Mouse (Mus musculus): ENCODE measurements around the gene Sulf2. TPM values are rescaled to one million over a fixed set of nuclear protein-coding genes. Genes with fewer than 3 reads are reported as not detected.

Sulf2 gene
- polyA plus RNA-seq, 1 experiment from 2014 or later: 94.7 TPM

GRCm38 (mm10) chr2:166167387-166167786 lies 11.9 kb upstream of the Sulf2 start:
- no peak for DNase-seq (ENCODE audit: low spot score)
- 88% methylated on average over 2 of the region's 2 CpGs for WGBS

DNA sequence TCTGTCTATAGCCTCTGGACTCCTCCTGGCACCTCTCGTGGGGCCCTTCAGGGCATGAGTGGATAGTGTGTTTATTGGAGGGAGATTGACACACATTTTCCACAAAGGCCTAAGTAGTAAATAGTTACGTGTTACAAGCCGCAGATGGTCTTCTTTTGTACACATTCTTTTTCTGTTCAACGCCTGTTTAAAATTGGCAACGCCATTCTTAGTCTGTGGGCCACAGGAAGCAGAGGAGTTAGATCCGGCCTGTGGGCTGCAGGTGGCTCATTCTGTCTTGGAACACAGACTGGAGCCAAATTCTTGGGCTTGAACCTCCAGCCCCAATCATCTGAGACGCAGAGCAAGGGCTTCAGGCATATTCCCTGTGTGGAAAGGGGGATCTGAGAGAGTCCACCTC lies 9.9 kb upstream of the Sulf2 start:
- Histone ChIP-seq H3K27ac (no peak overlapping the region), H3K27me3 (ENCODE audit: insufficient read depth, poor library complexity, severe bottlenecking) (peaks cover 22% of the 10 kb centered on the region), H3K9me3 (no peaks in the 10 kb centered on the region), H3K36me3 (no peaks in the 10 kb centered on the region), H3K4me3 (no peak overlapping the region), H3K4me1 (peaks cover 34% of the 10 kb centered on the region)
- 86% methylated on average over 7 of the region's 7 CpGs for WGBS
- no peak for DNase-seq (ENCODE audit: low spot score)

More at GRCm38 (mm10) chr2:166167387-166167786, 11.9 kb upstream of the Sulf2 start:
- Histone ChIP-seq H3K9me3 (no peaks in the 10 kb centered on the region), H3K4me3 (no peak overlapping the region), H3K4me1 (peaks cover 44% of the 10 kb centered on the region), H3K27ac (no peak overlapping the region), H3K36me3 (no peaks in the 10 kb centered on the region), H3K27me3 (ENCODE audit: insufficient read depth, poor library complexity, severe bottlenecking) (peaks cover 33% of the 10 kb centered on the region)

DNA sequence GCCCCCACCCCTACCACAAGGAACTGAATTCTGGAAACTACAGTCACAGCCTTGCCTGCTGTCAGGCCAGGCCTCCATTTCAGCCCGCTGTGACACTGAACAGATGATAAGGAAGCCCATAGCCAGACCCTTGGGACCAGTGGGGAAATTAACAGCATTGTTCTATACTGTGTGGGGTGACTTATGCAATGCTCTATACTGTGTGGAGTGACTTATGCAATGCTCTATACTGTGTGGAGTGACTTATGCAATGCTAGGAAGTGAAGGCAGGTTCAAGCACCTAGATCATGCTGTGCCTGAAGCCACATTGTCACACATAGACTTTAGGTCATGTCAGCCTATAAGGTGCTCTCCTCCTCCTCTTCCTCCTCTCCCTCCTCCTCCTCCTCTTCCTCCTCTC lies 9.1 kb upstream of the Sulf2 start:
- Histone ChIP-seq H3K4me1 (peaks cover 26% of the 10 kb centered on the region), H3K4me3 (no peak overlapping the region), H3K27ac (no peak overlapping the region), H3K9me3 (no peaks in the 10 kb centered on the region), H3K36me3 (no peaks in the 10 kb centered on the region), H3K27me3 (ENCODE audit: insufficient read depth, poor library complexity, severe bottlenecking) (peaks cover 14% of the 10 kb centered on the region)
- DNase-seq (ENCODE audit: low spot score): no peak
- 69% methylated on average over 1 of the region's 1 CpGs for whole genome bisulfite sequencing

DNA sequence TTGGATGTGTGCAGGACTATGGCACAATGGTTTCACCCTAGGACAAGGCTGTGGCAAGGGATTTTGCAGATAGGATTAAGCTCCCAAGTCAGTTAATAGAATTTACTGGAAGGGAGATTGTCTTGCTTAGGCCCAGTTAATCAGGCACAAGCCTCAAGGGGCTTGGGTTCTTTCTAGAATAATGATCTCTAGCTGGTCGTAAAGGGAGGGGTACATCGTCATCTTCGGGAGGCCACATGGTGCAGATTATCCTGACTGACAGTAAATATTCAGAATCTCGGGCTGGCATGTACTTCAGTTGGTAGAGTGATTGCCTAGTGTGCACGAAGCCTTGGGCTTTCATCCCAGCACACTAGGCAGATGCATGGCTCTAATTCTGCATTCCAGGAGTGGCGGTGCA lies 8.5 kb upstream of the Sulf2 start:
- H3K36me3 ChIP-seq: no peaks in the 10 kb centered on the region
- H3K27me3 ChIP-seq (ENCODE audit: insufficient read depth, poor library complexity, severe bottlenecking): peaks cover 11% of the 10 kb centered on the region
- 82% methylated on average over 6 of the region's 6 CpGs for WGBS
- no peak overlapping the region for H3K27ac ChIP-seq
- peaks cover 19% of the 10 kb centered on the region for H3K4me1 ChIP-seq
- no peak overlapping the region for H3K4me3 ChIP-seq
- DNase-seq (ENCODE audit: low spot score): no peak
- H3K9me3 ChIP-seq: no peaks in the 10 kb centered on the region

DNA sequence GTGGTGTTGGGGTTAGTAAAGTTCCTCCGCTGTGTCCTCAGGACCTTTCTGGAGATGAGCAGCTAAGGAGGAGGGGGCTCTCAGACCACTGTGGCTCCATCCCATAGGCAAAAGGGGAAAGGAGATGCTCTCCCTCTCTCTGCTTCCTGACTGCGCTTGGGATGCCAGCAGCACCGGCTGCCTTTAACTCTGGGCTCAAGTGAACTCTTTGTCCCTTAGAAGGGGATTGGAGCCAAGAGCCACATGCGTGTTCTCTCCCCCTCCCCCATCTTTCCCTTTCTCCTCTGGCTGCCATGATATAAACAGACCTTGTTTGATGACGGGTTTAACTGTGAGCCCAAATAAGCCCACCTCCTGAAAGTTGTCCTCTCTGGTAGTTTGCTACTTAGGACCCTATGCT lies 7.8 kb upstream of the Sulf2 start:
- DNase-seq (ENCODE audit: low spot score): no peak
- Histone ChIP-seq H3K4me3 (no peak overlapping the region), H3K36me3 (no peaks in the 10 kb centered on the region), H3K4me1 (peaks cover 15% of the 10 kb centered on the region), H3K27ac (peak overlapping the region; percentile 52; the same call in 1 of the 2 replicates), H3K27me3 (ENCODE audit: insufficient read depth, poor library complexity, severe bottlenecking) (peaks cover 9% of the 10 kb centered on the region; the same call in 1 of the 2 replicates), H3K9me3 (no peaks in the 10 kb centered on the region)
- WGBS: 69% methylated on average over 5 of the region's 5 CpGs

DNA sequence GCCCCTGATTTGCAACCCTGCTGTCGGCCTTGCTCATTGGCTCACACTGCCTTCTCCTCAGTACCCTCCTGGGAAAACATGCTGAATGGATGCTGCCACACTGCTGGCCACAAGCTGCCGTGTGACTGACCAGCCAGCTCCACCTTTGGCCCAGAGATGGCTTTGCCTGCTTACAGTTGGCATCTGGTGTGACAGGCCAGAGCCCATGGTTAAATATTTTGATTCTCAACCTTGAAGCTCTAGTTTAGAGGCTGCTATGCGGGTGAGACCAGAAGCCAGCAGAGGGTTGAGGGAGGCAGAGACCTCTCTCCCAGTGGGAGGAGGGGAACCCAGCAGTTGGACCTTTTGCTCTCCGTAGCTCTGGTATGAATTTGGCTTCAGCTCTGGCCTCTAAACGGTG lies 6.7 kb upstream of the Sulf2 start:
- WGBS: 79% methylated on average over 5 of the region's 5 CpGs

DNA sequence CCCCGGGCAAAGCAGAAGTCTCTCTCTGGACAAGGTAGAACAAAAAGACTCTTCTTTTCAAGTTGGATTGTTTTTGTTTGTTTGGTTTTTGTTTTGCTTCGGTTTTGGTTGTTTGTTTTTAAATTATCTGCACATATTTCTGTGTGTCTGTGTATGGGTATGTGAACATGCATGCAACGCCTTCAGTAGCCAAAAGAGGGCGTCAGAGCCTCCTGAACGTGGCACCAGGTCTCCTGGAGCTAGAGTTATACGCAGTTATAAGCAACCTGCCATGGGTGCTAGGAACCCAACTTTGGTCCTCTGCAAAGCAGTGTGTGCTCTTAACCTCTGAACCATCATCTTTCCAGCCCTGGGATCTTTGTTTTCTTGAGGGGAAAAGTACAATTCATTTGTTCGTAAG lies 3.8 kb upstream of the Sulf2 start:
- H3K27me3 ChIP-seq (ENCODE audit: insufficient read depth, poor library complexity, severe bottlenecking): no peaks in the 10 kb centered on the region; the same call in 1 of the 2 replicates
- H3K4me3 ChIP-seq: no peak overlapping the region
- H3K4me1 ChIP-seq: peaks cover 41% of the 10 kb centered on the region
- no peak for DNase-seq (ENCODE audit: low spot score)
- no peak overlapping the region for H3K27ac ChIP-seq
- 83% methylated on average over 7 of the region's 7 CpGs for WGBS
- H3K36me3 ChIP-seq: no peaks in the 10 kb centered on the region
- no peaks in the 10 kb centered on the region for H3K9me3 ChIP-seq

More for the DNA sequence above, 6.7 kb upstream of the Sulf2 start:
- no peaks in the 10 kb centered on the region for H3K36me3 ChIP-seq
- H3K4me1 ChIP-seq: peaks cover 26% of the 10 kb centered on the region
- H3K4me3 ChIP-seq: no peak overlapping the region
- H3K27me3 ChIP-seq (ENCODE audit: insufficient read depth, poor library complexity, severe bottlenecking): no peaks in the 10 kb centered on the region; the same call in 1 of the 2 replicates
- H3K27ac ChIP-seq: no peak overlapping the region
- no peak for DNase-seq (ENCODE audit: low spot score)
- H3K9me3 ChIP-seq: no peaks in the 10 kb centered on the region

- 77% methylated on average over 12 of the region's 12 CpGs for WGBS
- H3K27ac ChIP-seq: peak overlapping the region; percentile 49; the same call in 1 of the 2 replicates
- DNase-seq (ENCODE audit: low spot score): no peak
- H3K9me3 ChIP-seq: no peaks in the 10 kb centered on the region
- no peak overlapping the region for H3K4me3 ChIP-seq
- H3K4me1 ChIP-seq: peaks cover 48% of the 10 kb centered on the region
- no peaks in the 10 kb centered on the region for H3K27me3 ChIP-seq (ENCODE audit: insufficient read depth, poor library complexity, severe bottlenecking)
- no peaks in the 10 kb centered on the region for H3K36me3 ChIP-seq
These were observed 2.5 kb upstream of the Sulf2 start for GRCm38 (mm10) chr2:166157767-166158561.

GRCm38 (mm10) chr2:166157144-166157543 lies 1.7 kb upstream of the Sulf2 start:
- no peak for DNase-seq (ENCODE audit: low spot score)
- Histone ChIP-seq H3K4me1 (peaks cover 50% of the 10 kb centered on the region), H3K4me3 (no peak overlapping the region), H3K36me3 (no peaks in the 10 kb centered on the region), H3K27me3 (ENCODE audit: insufficient read depth, poor library complexity, severe bottlenecking) (no peaks in the 10 kb centered on the region), H3K27ac (0 out of 2 replicates have a peak overlapping the region, but pooled peaks have one; percentile 49), H3K9me3 (no peaks in the 10 kb centered on the region)
- 84% methylated on average over 2 of the region's 2 CpGs for WGBS

GRCm38 (mm10) chr2:166156122-166156521 lies 659 bp upstream of the Sulf2 start:
- Histone ChIP-seq H3K4me3 (peak overlapping the region; percentile 91), H3K36me3 (no peaks in the 10 kb centered on the region; the same call in 1 of the 2 replicates), H3K27me3 (ENCODE audit: insufficient read depth, poor library complexity, severe bottlenecking) (no peaks in the 10 kb centered on the region), H3K9me3 (no peaks in the 10 kb centered on the region), H3K4me1 (peaks cover 61% of the 10 kb centered on the region), H3K27ac (peak overlapping the region; percentile 98)
- WGBS: 8% methylated on average over 12 of the region's 12 CpGs
- DNase-seq (ENCODE audit: low spot score): no peak

DNA sequence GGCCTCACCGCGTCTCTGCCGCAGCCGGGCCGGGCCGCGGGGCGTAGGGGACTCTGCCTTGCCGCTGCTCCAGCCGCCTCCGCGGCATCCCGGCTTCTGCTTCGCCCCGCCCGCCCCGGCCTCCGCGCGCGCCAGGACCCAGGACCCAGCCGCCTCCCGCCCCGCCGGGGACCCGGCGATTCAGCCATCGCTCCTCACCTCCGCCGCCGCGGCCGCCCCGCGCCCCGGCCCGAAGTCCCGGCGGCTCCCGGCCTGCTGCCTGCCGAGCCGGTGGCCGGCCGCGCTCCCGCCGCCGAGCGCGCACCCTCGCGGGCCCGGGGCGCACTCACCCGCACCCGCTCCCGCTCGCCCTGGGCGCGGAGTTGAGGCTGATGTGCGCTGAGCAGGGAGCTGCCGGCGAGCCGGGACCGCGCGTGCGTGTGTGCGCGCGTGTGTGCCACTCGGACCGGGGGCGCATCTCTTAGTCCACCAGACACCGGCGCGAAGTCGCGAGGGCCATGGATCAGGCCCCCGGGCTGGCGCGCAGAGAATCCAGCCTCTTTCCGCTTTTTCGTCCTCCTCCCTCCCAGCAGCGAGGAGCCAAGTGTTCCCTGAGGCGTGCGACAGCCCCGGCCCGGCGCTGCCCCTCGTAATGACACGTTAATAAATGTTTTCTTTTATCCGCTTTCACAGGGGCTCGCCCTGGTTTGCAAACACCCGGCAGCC lies 562 bp downstream of the Sulf2 start:
- H3K9me3 ChIP-seq: no peaks in the 10 kb centered on the region
- no peak for DNase-seq (ENCODE audit: low spot score)
- no peaks in the 10 kb centered on the region for H3K27me3 ChIP-seq (ENCODE audit: insufficient read depth, poor library complexity, severe bottlenecking)
- H3K4me3 ChIP-seq: peak overlapping the region; percentile 91
- under 1% methylated on average over 95 of the region's 95 CpGs for WGBS
- H3K4me1 ChIP-seq: peaks cover 72% of the 10 kb centered on the region
- peak overlapping the region; percentile 98 for H3K27ac ChIP-seq
- no peaks in the 10 kb centered on the region; the same call in 1 of the 2 replicates for H3K36me3 ChIP-seq

GRCm38 (mm10) chr2:166153891-166154711 lies 1.4 kb downstream of the Sulf2 start:
- H3K9me3 ChIP-seq: no peaks in the 10 kb centered on the region
- WGBS: under 1% methylated on average over 51 of the region's 51 CpGs
- H3K36me3 ChIP-seq: no peaks in the 10 kb centered on the region; the same call in 1 of the 2 replicates
- no peaks in the 10 kb centered on the region for H3K27me3 ChIP-seq (ENCODE audit: insufficient read depth, poor library complexity, severe bottlenecking)
- peaks cover 80% of the 10 kb centered on the region for H3K4me1 ChIP-seq
- H3K4me3 ChIP-seq: peak overlapping the region; percentile 91
- no peak for DNase-seq (ENCODE audit: low spot score)
- peak overlapping the region; percentile 98 for H3K27ac ChIP-seq
